Mouse (Mus musculus) liver, adult (tissue): ENCODE measurements around the gene Slc4a2.

Source experiments
- GATA4 ChIP-seq: IDR thresholded peaks from 2 replicates; pipeline ENCODE4 v1.6.1; 2014; ENCODE audit warnings: mild to moderate bottlenecking, low read length; ENCODE audit not compliant: insufficient replicate concordance

Slc4a2 gene

DNA sequence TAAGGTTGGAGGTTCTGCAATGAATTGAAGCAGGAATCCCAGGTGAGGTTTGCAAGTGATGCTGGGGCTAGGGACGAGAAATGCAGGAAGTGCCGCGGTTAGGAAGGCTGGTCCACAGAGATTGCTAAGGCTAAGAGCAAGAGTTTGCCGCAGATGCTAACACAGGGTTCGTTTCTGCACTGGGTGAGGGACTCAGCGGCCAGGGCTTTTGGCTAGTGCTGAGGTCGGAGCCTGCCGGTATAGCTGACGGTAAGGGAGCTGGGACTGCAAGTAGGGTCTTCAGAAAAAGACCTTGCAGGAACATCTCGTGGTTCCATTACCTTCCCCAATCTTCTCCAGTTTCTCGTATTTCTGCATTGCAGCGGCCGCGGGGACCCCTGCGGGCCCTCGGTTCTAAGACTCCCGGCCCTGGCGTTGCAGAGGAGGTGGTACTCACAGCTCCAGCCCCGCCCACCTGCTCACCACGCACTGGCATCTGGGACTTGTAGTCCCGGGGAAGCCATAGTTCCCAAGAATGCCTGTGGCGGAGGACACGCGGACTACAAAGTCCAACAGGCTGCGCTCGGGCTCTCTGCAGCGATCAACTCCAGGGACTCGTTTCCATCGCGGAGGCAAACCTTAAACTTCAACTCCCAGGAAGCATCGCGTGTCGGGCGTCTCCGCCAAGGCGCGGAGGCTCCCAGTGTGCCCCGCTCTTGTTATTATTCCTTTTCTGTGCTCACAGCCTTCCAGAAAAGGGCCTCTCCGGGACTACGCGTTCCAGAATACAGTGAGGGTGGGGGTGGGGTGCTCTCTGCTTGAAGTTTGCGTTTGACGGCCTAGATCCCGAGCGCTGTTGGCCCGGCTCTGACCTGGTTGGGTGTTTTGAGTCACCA is at the start of gene Slc4a2, which contains the start of gene Cdk5:
TSS of gene Slc4a2 (plus strand) at position 709 of the 875 bp plus-strand sequence.
TSS of gene Cdk5 (minus strand) at position 402 of the 875 bp plus-strand sequence.
- TF ChIP-seq GATA4, result peak; percentile 58; the same call in 1 of the 2 replicates

DNA sequence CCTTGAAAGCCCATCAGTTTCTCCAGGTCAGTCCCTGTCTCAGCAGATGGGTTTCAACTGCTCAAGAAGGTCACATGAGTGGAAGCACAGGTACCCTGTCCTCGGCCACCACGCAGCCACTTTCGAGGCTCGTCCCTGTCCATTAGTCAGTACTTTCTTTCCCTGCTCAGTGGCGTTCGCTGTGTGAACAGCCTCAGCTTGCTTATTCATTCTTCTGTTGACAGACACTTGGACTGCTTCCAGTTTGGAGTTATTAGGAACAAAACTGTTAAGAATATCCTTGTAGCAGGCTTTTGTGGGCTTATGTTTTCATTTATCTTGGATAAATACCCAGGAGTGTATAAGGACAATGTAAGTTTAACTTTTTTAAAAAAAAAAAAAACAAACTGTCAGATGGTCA is 49.4 kb upstream of the Slc4a2 start:
- no peak for TF ChIP-seq GATA4

DNA sequence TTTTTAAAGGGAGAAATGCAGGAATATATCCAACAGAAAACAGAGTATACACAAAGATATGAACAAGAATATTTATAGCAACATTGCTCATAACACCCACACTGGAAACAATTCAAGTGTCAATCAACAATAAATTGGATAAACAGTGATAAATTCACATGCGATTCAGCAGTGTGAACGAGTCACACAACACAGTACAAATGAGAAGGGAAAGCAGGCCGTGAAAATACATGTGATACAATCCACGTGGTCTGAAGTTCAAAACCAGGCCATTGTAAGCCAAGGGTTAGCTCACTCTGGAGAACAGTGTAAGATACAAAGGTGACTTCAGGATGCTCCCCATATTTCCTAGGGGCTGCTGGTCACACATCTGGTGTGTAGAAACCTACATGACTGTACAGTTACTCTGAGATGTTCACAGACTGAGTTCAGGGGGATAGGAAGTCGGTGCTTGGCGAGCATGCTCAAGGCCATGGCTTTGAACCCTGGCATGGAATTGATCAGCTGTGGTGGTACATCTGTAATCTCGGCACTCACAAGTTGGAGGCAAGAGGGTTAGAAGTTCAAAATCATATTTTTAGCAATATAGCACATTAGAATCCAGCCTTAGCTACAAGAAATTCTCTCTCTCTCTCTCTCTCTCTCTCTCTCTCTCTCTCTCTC is 48.8 kb upstream of the Slc4a2 start:
- TF ChIP-seq GATA4, result no peak

DNA sequence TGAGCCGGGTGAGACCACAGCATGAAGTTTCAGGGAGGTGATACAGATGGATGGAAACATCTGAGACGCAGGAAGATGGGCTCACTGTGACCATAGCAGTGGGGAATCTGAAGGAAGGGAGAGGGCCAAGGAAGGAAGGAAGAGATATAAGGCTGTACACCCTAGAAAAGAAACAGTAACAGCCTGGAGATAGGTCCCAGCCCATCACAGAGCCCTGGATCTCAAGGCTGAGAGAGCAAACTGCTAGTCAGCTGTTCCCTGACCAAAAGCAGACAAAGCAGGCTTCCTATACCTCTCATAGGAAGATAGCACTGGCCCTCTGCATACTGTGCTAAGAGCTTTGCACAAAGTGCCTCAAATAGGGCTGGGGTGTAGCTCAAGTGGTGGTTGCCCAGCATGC is 44.9 kb upstream of the Slc4a2 start:
- peak; percentile 51; the same call in 1 of the 2 replicates for TF ChIP-seq GATA4

DNA sequence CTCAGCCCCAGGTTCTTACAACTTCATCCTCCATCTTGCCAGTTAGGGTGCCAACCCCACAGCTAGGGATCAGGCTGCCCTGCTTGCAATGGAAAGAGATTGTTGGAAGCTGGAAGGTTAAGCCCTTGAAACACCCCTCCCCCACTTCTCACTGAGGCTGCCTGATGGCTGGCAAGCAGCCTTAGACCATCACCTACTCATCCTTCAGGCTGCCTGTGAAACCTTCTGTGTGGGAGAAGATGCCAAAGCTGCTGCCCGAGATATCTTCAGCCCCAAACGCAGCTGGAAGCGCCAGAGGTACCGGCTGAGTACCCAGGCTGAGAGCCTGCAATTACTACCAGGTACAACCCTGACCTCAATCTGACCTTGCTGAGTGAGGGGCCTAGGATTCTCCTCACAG is 44.1 kb upstream of the Slc4a2 start:
- no peak for TF ChIP-seq GATA4

DNA sequence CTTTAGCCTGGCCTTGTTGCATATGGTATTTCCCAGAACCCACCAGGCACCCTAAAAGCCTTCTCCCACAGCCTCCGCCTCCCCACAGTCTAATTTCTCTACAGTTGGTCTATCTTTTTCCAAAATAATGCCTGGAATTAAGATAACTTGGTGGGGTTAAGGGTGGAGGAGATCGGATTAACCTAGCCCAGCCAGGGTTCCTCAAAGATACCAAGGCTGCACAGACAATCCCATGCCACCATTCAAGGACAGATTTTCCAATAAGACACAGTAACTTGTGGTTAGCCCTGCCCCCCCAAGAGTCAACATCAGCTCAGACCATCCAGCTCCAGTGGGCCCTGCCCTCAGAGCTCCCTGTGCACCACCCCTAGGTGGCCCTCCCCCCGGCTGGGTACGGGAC is 43.1 kb upstream of the Slc4a2 start:
- TF ChIP-seq GATA4, result no peak

DNA sequence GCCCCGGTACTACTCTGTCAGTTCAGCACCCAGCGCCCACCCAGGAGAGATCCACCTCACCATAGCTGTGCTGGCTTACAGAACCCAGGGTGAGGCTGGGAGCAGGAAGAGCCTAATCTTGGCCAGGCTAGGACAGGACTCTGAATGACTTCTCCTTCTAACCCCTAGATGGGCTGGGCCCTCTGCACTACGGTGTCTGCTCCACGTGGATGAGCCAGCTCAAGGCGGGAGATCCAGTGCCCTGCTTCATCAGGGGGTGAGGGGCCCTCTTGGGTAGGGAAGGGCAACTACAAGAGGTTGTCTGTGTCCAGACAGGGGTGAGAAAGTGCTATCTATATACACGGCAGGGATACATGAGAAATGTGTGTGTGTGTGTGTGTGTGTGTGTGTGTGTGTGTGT is 42.2 kb upstream of the Slc4a2 start:
- no peak for TF ChIP-seq GATA4

DNA sequence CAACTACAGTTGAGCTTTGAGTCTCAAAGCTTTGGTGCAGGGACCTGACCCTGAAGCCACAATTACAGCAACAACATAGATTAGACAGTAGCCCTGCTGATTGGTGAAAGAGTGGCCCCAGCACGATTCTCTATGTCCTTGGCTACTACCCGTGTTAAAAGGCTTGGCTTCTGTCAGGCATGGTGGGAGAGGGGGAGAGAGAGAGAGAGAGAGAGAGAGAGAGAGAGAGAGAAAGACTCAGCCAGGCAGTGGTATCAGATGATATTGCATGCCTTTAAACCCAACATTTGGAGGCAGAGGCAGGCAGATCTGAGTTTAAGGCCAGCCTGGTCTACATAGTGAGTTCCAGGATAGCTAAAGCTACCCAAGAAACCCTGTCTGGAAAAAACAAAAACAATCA is 41.6 kb upstream of the Slc4a2 start:
- TF ChIP-seq GATA4, result no peak

DNA sequence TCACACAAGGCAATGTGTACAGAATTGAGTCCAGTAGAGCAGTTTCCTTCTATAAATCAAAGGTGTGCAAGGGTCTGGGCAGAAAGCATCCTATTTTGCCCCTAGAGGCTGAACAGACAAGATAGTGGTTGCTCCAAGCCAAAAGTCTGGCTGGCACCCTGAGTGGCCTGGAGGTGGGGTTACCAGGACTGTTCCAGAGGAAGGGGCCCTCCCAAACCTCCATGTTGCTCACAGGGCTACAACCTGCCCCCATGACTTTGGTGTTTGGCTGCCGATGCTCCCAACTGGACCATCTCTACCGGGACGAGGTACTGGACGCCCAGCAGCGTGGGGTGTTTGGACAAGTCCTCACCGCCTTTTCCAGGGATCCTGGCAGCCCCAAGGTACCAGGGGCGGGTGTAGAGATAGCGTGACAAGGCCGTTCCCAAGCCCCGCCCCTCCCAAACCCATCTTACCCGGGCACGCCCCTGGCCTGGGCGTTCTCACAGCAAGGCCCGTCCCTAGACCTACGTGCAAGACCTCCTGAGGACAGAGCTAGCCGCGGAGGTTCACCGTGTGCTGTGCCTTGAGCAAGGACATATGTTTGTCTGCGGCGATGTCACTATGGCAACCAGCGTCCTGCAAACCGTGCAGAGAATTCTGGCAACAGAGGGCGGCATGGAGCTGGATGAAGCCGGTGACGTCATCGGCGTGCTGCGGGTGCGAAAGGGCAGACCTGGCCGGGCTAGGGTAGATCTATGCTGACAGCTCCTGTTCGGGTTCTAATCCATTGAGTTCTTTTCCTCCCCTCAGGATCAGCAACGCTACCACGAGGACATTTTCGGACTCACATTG is 40.4 kb upstream of the Slc4a2 start:
- TF ChIP-seq GATA4, result no peak

DNA sequence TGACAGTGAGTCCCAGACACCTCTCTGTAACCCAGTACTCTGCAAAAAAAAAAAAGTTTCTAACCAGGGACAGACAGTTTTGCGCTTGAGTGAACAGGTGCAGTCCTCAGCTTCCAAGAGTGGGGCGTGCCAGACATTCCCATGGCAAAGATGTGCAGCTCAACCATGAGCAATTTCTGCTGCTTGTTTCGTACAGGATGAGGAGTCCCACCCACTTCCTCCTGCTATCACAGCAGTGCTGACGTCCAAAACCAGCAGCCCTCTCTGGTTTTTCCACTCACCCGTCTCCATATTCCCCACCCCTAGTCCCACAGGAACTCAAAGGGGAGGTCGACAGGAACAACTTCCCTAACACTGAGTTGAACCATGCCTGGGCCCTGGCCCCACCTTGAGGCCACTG is 39.2 kb upstream of the Slc4a2 start:
- TF ChIP-seq GATA4, result no peak

DNA sequence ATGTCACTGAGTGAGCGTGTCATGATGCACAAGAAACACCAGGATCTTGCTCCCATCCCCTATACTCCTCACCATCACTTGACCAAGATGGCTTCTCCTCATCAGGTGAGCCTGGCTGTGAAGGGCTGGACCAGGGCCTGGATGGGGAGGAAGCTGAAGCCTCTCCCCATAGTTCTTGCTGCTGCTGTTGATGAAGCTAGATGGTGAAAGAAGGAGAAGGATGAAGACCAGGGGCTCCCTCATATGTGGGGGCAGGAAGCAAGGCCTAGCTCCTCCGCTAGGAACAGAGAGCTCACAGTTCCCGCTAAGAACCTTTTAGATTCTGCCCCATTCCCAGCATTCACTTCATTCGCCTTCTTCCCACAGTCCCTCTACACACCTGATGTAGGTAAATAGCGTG is 38.3 kb upstream of the Slc4a2 start:
- no peak for TF ChIP-seq GATA4

DNA sequence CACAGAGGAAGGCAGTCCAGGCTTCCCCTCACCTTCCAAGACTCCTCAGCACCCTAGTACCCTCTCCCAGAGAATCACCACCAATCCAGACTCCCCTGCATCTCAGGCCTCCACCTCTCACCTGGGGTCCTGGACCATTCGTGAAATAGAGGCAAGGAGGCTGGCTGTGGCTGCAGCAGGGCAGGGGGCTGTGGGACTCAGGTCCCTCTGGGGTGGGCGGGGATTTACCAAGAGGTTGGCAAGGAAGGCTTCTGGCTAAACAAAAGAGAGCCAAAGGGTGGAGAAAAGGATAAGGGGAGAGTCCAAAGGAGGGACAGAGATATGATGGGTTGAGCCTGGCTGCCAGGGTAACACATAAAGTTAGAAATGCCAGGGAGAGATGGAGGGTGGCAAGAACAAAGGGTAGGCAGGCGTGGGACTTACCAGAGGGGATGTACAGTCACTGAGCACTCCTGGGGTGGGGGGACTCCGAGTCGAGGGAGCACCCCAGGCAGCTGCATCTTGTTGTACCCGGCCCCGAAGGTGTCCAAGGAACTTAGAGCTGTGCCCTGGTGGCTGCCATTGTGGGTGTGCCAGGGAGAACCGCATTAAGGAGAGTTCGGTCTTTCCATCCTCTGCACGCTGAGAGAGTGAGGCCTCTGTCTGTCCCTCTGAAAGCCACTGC is 37.6 kb upstream of the Slc4a2 start:
- TF ChIP-seq GATA4, result no peak

DNA sequence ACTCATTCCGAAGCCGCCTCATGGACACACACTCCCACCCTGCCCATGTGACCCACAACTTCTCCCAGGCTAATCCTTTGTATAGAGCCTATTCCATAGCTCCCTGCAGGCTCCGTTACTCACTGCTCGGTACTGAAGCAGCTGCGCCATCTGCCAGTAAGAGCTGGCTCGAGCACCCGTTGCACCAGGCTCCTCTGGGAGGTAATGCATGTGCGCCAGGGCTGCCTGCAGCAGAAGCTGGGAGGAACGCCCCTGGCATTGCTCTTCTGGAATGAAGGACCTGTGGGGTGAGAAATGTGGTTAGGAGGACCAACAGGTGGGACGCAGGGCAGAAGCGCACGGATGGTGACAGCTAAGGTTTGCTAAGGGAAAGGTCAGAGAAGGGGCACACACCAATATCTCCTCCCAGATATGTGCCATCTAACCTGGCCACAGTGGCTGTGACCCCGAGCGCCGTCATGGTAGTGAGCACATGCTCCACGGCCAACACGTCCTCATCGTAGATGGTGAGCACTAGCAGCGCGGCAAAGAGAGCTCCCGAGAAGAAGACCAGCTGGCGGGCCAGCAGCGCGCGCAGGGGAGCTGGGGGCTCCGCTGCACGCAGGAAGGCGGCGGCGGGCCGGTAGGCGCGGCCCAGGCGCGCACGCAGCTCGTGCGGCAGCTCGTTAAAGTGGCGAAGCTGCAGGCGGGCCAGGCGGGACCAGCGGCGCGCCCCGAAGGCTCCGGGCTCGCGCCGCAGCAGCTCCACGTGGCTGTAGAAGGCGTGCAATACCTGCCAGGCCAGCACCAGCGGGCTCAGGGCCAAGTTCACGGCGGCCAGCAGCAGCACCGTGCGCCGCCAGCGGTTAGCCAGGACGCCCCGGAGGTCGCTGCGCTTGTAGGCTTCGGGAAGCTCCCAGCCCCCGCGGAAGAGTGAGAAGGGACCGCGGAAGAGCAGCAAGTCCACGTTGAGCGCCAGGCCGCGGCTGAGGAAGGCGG is 36.1 kb upstream of the Slc4a2 start:
- TF ChIP-seq GATA4, result no peak
